Mouse (Mus musculus): ENCODE data around the gene Ssc4d. TPM values are rescaled to one million over a fixed set of nuclear protein-coding genes. Genes with fewer than 3 reads are reported as not detected.

Gene Ssc4d
- polyA plus RNA-seq, 1 experiment = 0.62 TPM

DNA sequence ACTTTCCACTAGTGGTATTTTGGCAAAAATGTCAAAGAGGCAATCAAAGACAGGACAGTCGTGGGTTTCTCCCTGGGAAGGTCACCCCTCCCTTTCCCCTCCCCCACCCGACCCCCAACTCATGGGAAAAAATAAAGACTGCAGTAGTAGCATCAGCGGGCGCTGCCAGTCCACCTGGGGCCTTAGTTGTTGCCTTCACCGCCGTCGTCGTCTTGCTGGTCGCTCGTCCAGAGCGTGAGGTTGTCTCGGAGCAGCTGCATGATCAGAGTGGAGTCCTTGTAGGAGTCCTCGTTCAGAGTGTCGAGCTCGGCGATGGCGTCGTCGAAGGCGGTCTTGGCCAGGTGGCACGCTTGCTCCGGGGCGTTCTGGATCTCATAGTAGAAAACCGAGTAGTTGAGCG, 63.5 kb downstream of the Ssc4d start:
- Histone ChIP-seq H3K4me3 (ENCODE audit: control insufficient read depth, low read depth, low read length) (peak overlapping the region; percentile 66), H3K36me3 (ENCODE audit: control insufficient read depth, insufficient read depth, low read length) (peaks cover 1% of the 10 kb centered on the region; the same call in 1 of the 2 replicates), H3K27ac (ENCODE audit: control insufficient read depth, insufficient read depth, low read depth, low read length) (no peak overlapping the region), H3K4me1 (ENCODE audit: control insufficient read depth, insufficient read depth, low read length) (no peaks in the 10 kb centered on the region), H3K27me3 (ENCODE audit: control insufficient read depth, insufficient read depth, low read length) (no peaks in the 10 kb centered on the region)
- TF ChIP-seq CTCF (IDR thresholded peaks at IDR 0.05; ENCODE audit: control insufficient read depth, insufficient read depth, insufficient replicate concordance, low read depth, low read length) = no peak
- TF ChIP-seq POLR2A (IDR thresholded peaks at IDR 0.05; ENCODE audit: control insufficient read depth, low read depth, low read length) = no peak

Other genes starting within 250 kb of the Ssc4d start
- gene Tmem120a, start 230.1 kb downstream of the Ssc4d start, polyA plus RNA-seq (2012; rRNA removed) = 182 and 184 TPM in 2 replicates
- gene Styxl1, start 196.1 kb downstream of the Ssc4d start, polyA plus RNA-seq (2012; rRNA removed) = 70.9 and 81.5 TPM in 2 replicates
- 68.7 and 75.6 TPM in 2 replicates for gene Mdh2, start 196.1 kb downstream of the Ssc4d start, polyA plus RNA-seq (2012; rRNA removed)
- 0.10 and 0.12 TPM in 2 replicates for gene Srrm3, start 167.6 kb downstream of the Ssc4d start, polyA plus RNA-seq (2012; rRNA removed)
- gene Hspb1, start 86.6 kb downstream of the Ssc4d start, polyA plus RNA-seq (2012; rRNA removed) = 49.6 and 51.0 TPM in 2 replicates
- gene Ywhag, start 39.9 kb downstream of the Ssc4d start, polyA plus RNA-seq (2012; rRNA removed) = 13.3 and 17.8 TPM in 2 replicates
- 0.79 and 1.0 TPM in 2 replicates for gene Zp3, start 5.6 kb upstream of the Ssc4d start, polyA plus RNA-seq (2012; rRNA removed)
- gene Dtx2, start 20.3 kb upstream of the Ssc4d start, polyA plus RNA-seq (2012; rRNA removed) = 29.1 and 34.8 TPM in 2 replicates
- gene Upk3b, start 64.0 kb upstream of the Ssc4d start, polyA plus RNA-seq (2012; rRNA removed) = 0.84 and 0.88 TPM in 2 replicates
- gene Upk3bl, start 80.0 kb upstream of the Ssc4d start, polyA plus RNA-seq (2012; rRNA removed) = 88.3 and 108 TPM in 2 replicates
- 1.5 and 1.7 TPM in 2 replicates for gene Rasa4, start 109.4 kb upstream of the Ssc4d start, polyA plus RNA-seq (2012; rRNA removed)
- 31.4 and 35.3 TPM in 2 replicates for gene Polr2j, start 142.1 kb upstream of the Ssc4d start, polyA plus RNA-seq (2012; rRNA removed)
- 271 and 311 TPM in 2 replicates for gene Lrwd1, start 161.5 kb upstream of the Ssc4d start, polyA plus RNA-seq (2012; rRNA removed)
- 22.0 and 23.0 TPM in 2 replicates for gene Alkbh4, start 161.6 kb upstream of the Ssc4d start, polyA plus RNA-seq (2012; rRNA removed)
- 6.5 and 9.2 TPM in 2 replicates for gene Orai2, start 196.2 kb upstream of the Ssc4d start, polyA plus RNA-seq (2012; rRNA removed)
- 26.0 and 27.9 TPM in 2 replicates for gene Prkrip1, start 224.4 kb upstream of the Ssc4d start, polyA plus RNA-seq (2012; rRNA removed)

Measured in testis, adult 2 months (tissue).